Mouse (Mus musculus) neural tube, embryonic 15.5 days (tissue): ENCODE measurements at regions not wholly inside any gene's neighbourhood (a gene's known extent, or its start where the extent isn't known, plus 50 kb on each side); places are given as distances from the start of the nearest gene placed in this dataset.

Source experiments
- ATAC-seq: fragments of 200-750 bp; cut with Nextera tagmentation; 2 replicates; pipeline ENCODE4 v1.8.0; 2017; ENCODE audit warnings: mild to moderate bottlenecking, moderate TSS enrichment, moderate library complexity; ENCODE audit not compliant: low FRiP score
- H3K27ac ChIP-seq: fragments of 300-500 bp; sonication (generic); replicated peaks from 2 replicates; pipeline ENCODE4 v1.5.1; 2015; ENCODE audit warnings: mild to moderate bottlenecking, inconsistent platforms
- H3K27me3 ChIP-seq: fragments of 300-500 bp; sonication (generic); replicated peaks from 2 replicates; pipeline ENCODE4 v1.6.1; 2015; ENCODE audit warnings: inconsistent platforms
- H3K36me3 ChIP-seq: fragments of 300-500 bp; sonication (generic); 2 replicates; pipeline ENCODE4 v1.6.1; 2015; ENCODE audit warnings: inconsistent platforms
- H3K4me1 ChIP-seq: fragments of 300-500 bp; sonication (generic); 2 replicates; pipeline ENCODE4 v1.6.1; 2015; ENCODE audit warnings: inconsistent platforms
- H3K4me2 ChIP-seq: fragments of 300-500 bp; sonication (generic); 2 replicates; pipeline ENCODE4 v1.6.1; 2015; ENCODE audit warnings: inconsistent platforms, mild to moderate bottlenecking, moderate library complexity
- H3K4me3 ChIP-seq: fragments of 300-500 bp; sonication (generic); replicated peaks from 2 replicates; pipeline ENCODE4 v1.5.1; 2015; ENCODE audit warnings: mild to moderate bottlenecking, inconsistent platforms
- H3K9ac ChIP-seq: fragments of 300-500 bp; sonication (generic); replicated peaks from 2 replicates; pipeline ENCODE4 v1.6.1; 2015; ENCODE audit warnings: mild to moderate bottlenecking, inconsistent platforms
- H3K9me3 ChIP-seq: fragments of 300-500 bp; sonication (generic); replicated peaks from 2 replicates; pipeline ENCODE4 v1.6.1; 2016; ENCODE audit warnings: inconsistent platforms
- WGBS: fragments of 180-500 bp; shearing (Covaris S2); methylation state at CpG from one replicate; pipeline ENCODE4 v1.1.7; 2015; ENCODE audit warnings: mixed read lengths; 5-methylcytosine and 5-hydroxymethylcytosine counted together

DNA sequence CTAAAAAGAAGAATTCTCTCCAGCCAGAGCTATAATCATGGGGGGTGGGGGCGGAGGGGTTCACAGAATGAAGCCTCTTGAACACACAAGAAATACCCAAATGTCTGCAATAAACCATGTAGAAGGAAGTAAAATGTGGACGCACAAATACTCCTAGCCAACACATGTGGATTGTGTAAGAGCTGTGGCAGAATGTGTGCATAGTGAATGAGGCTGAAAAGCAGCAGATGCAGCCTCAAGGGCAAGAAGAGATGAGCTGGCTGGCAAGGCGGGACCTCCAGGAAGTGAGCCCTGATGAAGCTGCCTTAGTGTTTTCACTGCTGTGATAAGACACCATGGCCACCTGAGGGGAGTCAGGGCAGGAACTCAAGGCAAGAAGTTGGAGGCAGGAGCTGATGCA is 53.3 kb upstream of the Arhgap28 start:
- H3K27ac ChIP-seq: no peak overlapping the region
- H3K9me3 ChIP-seq: no peaks in the 10 kb centered on the region
- H3K4me2 ChIP-seq: no peak overlapping the region
- no peak for ATAC-seq
- 87% methylated on average over 3 of the region's 3 CpGs for WGBS
- no peak overlapping the region for H3K4me3 ChIP-seq
- H3K27me3 ChIP-seq: no peaks in the 10 kb centered on the region
- H3K4me1 ChIP-seq: no peaks in the 10 kb centered on the region
- H3K36me3 ChIP-seq: no peaks in the 10 kb centered on the region
- no peak overlapping the region for H3K9ac ChIP-seq

DNA sequence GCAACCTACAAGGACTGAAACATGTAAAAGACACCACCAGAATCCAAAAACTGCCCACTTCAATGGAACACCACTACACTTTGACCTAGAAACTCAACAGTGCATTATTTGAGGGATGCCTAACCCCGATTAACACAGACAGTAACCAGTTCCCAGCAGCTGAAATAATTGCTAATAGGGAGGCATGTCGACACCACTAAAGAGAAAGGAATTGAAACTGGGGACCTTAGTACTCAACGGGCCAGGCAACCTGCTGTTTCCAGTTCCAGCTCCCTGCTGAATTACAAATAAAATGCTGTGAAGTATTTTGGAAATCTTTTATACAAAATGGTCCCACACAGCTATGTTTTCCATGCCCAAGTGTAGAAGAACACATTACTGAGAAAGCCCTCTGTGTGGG is 56.5 kb upstream of the Arhgap28 start:
- no peaks in the 10 kb centered on the region for H3K36me3 ChIP-seq
- 77% methylated on average over 3 of the region's 3 CpGs for WGBS
- H3K27me3 ChIP-seq: no peaks in the 10 kb centered on the region
- H3K9me3 ChIP-seq: no peaks in the 10 kb centered on the region
- H3K4me3 ChIP-seq: no peak overlapping the region
- no peaks in the 10 kb centered on the region for H3K4me1 ChIP-seq
- ATAC-seq: no peak
- H3K9ac ChIP-seq: no peak overlapping the region
- H3K27ac ChIP-seq: no peak overlapping the region
- H3K4me2 ChIP-seq: no peak overlapping the region

DNA sequence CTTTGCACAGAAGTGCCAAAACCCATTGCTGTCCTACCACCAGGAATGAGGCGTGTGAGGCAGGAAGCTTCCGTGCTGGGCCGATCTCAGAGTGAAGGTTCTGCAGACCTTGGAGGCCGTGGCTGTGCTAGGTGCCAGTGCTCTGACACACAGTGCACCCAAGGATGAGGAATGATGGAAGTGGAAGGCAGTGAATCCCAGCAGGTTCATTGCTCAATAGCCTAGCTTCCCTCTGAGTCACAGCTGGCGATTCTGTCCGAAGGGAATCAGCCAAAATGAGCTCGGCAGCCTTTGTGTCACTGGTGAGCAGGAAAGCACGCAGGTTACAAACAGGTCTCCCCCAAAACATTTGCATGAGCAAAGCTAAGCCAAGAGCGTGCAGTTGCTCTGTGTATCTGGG is 61.8 kb upstream of the Arhgap28 start:
- Histone ChIP-seq H3K4me3 (no peak overlapping the region), H3K9ac (no peak overlapping the region), H3K9me3 (no peaks in the 10 kb centered on the region), H3K4me2 (no peak overlapping the region), H3K4me1 (no peaks in the 10 kb centered on the region), H3K27ac (no peak overlapping the region), H3K36me3 (no peaks in the 10 kb centered on the region), H3K27me3 (no peaks in the 10 kb centered on the region)
- WGBS: 85% methylated on average over 9 of the region's 9 CpGs
- no peak for ATAC-seq

DNA sequence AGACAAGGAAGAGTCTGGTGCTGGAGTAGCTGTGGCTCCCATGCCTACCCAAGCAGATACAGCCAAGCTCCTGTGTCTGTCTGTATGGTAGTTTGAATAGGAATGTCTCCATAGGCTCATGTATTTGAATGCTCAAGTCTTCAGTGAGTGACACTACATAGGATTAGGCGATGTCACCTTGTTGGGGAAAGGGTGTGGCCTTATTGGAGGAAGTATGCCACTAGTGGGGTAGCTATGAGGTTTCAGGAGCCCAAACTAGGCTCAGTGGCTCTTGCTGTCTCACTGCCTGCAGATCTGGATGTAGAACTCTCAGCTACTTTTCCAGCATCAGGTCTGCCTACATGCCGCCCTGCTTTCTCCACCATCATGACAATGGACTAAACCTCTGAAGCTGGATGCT is 62.3 kb upstream of the Arhgap28 start:
- H3K4me3 ChIP-seq: no peak overlapping the region
- H3K27ac ChIP-seq: no peak overlapping the region
- no peaks in the 10 kb centered on the region for H3K27me3 ChIP-seq
- no peaks in the 10 kb centered on the region for H3K4me1 ChIP-seq
- H3K9ac ChIP-seq: no peak overlapping the region
- H3K4me2 ChIP-seq: no peak overlapping the region
- no peaks in the 10 kb centered on the region for H3K36me3 ChIP-seq
- H3K9me3 ChIP-seq: no peaks in the 10 kb centered on the region
- ATAC-seq: no peak
- 93% methylated on average over 2 of the region's 2 CpGs for WGBS

DNA sequence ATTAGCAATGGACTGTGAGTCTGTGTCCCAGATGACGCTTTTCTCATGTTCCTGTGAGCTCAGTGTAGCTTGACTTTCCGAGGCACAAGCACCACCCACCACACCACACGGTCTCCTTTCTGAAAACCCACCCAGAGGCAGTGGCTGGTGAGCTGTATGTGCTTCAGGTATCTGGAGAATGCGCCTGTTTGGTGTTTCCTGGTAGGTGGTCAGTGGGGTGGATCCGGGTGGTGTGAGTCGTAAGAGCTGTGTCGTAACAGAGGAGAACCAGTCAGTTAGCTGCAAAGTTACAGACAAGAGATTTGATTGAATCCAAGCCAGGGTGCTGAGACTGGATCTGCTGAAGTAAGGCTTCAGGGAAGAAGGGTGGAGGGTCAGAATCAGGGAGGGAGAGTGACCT is 65.1 kb upstream of the Arhgap28 start:
- Histone ChIP-seq H3K27ac (no peak overlapping the region), H3K4me1 (peaks cover 3% of the 10 kb centered on the region; the same call in 1 of the 2 replicates), H3K36me3 (no peaks in the 10 kb centered on the region), H3K4me2 (no peak overlapping the region), H3K9ac (no peak overlapping the region), H3K9me3 (no peaks in the 10 kb centered on the region), H3K4me3 (no peak overlapping the region), H3K27me3 (no peaks in the 10 kb centered on the region)
- WGBS: 88% methylated on average over 7 of the region's 7 CpGs
- no peak for ATAC-seq

GRCm38 (mm10) chr17:68069484-68069883 is 65.6 kb upstream of the Arhgap28 start:
- Histone ChIP-seq H3K4me1 (peaks cover 3% of the 10 kb centered on the region; the same call in 1 of the 2 replicates), H3K27me3 (no peaks in the 10 kb centered on the region), H3K36me3 (no peaks in the 10 kb centered on the region), H3K4me3 (no peak overlapping the region), H3K9me3 (no peaks in the 10 kb centered on the region), H3K4me2 (no peak overlapping the region), H3K27ac (no peak overlapping the region), H3K9ac (no peak overlapping the region)
- ATAC-seq: no peak
- 87% methylated on average over 5 of the region's 5 CpGs for WGBS

DNA sequence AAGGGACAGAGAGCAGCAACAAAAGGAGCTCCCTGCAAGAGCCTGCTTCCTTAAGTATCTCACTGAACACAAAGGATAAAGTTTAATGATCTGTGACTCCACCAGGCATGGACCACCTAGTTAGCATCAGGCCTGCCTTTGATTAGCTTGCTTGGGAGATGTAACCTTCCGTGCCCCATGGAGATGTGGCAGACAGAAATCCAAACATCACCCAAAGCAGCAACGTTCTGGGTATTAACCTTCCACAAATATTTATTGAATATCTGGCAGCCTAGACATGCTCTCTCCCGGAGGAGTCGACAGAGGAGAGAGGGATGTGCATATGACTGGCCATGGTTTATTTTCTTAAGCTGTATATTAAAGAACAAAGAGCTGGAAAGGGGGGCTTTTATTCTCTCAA is 67.6 kb upstream of the Arhgap28 start:
- Histone ChIP-seq H3K9ac (no peak overlapping the region), H3K4me2 (no peak overlapping the region), H3K4me3 (no peak overlapping the region), H3K36me3 (no peaks in the 10 kb centered on the region), H3K27me3 (no peaks in the 10 kb centered on the region), H3K27ac (no peak overlapping the region), H3K4me1 (peaks cover 6% of the 10 kb centered on the region; the same call in 1 of the 2 replicates), H3K9me3 (no peaks in the 10 kb centered on the region)
- 20% methylated on average over 4 of the region's 4 CpGs for WGBS
- ATAC-seq: no peak

- Histone ChIP-seq H3K27me3 (no peaks in the 10 kb centered on the region), H3K4me2 (no peak overlapping the region), H3K27ac (peak overlapping the region; percentile 15; the same call in 1 of the 2 replicates), H3K9me3 (no peaks in the 10 kb centered on the region), H3K36me3 (no peaks in the 10 kb centered on the region), H3K9ac (no peak overlapping the region), H3K4me1 (peaks cover 6% of the 10 kb centered on the region; the same call in 1 of the 2 replicates), H3K4me3 (no peak overlapping the region)
- ATAC-seq: no peak
- WGBS: 71% methylated on average over 2 of the region's 2 CpGs
Measured at GRCm38 (mm10) chr17:68075712-68076111, 71.8 kb upstream of the Arhgap28 start.

GRCm38 (mm10) chr17:68078709-68079108 is 74.8 kb upstream of the Arhgap28 start:
- no peak for ATAC-seq

DNA sequence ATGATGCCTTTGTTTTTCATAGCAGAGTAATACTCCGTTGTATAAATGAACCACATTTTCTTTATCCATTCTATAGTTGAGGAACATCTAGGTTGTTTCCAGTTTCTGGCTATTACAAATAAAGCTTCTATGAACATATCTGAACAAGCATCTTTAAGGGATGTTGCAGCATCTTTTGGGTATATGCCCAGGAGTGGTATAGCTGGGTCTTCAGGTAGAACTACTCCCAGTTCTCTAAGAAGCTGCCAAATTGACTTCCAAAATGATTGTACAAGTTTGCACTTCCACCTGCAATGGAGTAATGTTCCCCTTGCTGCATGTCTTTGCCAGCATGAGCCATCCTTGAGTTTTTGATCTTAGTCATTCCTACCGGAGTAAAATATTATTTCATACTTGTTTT is 80.5 kb upstream of the Arhgap28 start:
- no peak for ATAC-seq
- no peak overlapping the region for H3K4me2 ChIP-seq
- no peak overlapping the region for H3K4me3 ChIP-seq
- no peak overlapping the region for H3K27ac ChIP-seq
- no peaks in the 10 kb centered on the region for H3K4me1 ChIP-seq
- H3K36me3 ChIP-seq: no peaks in the 10 kb centered on the region
- H3K9me3 ChIP-seq: no peaks in the 10 kb centered on the region
- WGBS: 96% methylated on average over 2 of the region's 2 CpGs
- H3K9ac ChIP-seq: no peak overlapping the region
- no peaks in the 10 kb centered on the region for H3K27me3 ChIP-seq

More at GRCm38 (mm10) chr17:68078709-68079108, 74.8 kb upstream of the Arhgap28 start:
- Histone ChIP-seq H3K9ac (no peak overlapping the region), H3K27me3 (no peaks in the 10 kb centered on the region), H3K9me3 (no peaks in the 10 kb centered on the region), H3K4me2 (no peak overlapping the region), H3K36me3 (no peaks in the 10 kb centered on the region), H3K4me1 (0 out of 2 replicates have a peak, but pooled peaks cover 3% of the 10 kb centered on the region), H3K4me3 (no peak overlapping the region), H3K27ac (no peak overlapping the region)
- 68% methylated on average over 3 of the region's 3 CpGs for WGBS

DNA sequence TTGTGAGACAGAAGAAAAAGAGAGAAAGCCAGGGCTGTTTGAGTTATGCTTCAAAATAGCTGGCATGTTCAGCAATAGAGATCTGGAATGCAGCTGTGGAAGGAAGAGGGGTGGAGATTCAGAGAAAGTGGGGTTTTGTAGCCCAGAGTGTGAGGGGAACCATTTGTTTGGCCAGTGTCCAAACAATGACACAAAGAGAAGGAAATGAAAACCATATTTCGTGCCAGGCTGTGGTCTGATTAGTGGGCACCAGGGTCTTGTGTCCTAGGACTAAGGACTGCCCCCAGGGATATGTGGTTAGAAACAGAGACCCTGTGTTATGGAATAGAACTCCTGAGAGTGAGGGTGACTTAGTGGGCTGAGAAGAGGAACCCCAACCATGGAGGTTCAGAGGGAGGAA is 83.2 kb upstream of the Arhgap28 start:
- H3K4me1 ChIP-seq: no peaks in the 10 kb centered on the region
- no peaks in the 10 kb centered on the region for H3K36me3 ChIP-seq
- H3K4me3 ChIP-seq: no peak overlapping the region
- H3K9me3 ChIP-seq: no peaks in the 10 kb centered on the region
- WGBS: 66% methylated on average over 1 of the region's 1 CpGs
- no peaks in the 10 kb centered on the region for H3K27me3 ChIP-seq
- H3K4me2 ChIP-seq: no peak overlapping the region
- H3K27ac ChIP-seq: no peak overlapping the region
- no peak overlapping the region for H3K9ac ChIP-seq
- ATAC-seq: no peak

DNA sequence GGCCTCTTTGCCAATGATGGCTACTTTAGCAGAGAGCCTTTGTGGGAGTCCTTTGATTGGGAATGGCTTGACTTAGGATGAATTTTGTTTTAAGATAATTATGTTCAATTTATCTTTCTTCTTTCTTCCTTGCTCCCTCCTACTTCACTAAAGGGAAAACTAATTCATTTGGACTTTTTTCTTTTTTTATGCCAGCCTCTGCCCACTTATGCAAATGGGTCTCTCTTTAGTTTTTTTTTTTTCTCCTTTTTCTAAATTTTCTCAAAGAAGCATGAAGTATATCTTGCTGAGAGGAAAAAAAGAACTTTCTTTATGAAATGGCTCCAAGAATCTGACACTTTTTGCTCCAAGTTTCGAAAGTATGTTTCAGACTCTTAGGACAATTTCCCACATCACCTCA is 85.3 kb upstream of the Arhgap28 start:
- no peak overlapping the region for H3K9ac ChIP-seq
- no peak overlapping the region for H3K27ac ChIP-seq
- H3K9me3 ChIP-seq: no peaks in the 10 kb centered on the region
- H3K36me3 ChIP-seq: no peaks in the 10 kb centered on the region
- no peak overlapping the region for H3K4me2 ChIP-seq
- 87% methylated on average over 1 of the region's 1 CpGs for WGBS
- H3K4me1 ChIP-seq: no peaks in the 10 kb centered on the region
- H3K4me3 ChIP-seq: no peak overlapping the region
- no peak for ATAC-seq
- H3K27me3 ChIP-seq: no peaks in the 10 kb centered on the region

DNA sequence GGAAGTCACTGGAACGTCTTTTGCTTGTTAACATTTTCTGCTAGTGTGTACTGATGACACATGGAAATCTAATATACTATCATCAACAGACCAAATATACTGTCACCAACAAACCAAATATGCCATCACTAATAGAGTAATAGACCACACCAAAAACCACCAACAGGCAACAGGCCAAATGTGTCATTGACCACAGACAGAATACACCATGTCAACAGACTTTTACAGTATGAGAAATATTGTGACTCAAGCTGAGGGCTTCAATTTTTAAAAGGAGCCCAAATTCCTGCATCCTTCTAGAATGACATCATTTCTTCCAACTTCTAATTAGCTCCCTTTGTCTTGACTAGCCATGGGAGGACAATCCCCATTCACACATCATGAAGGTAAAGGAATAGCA is 85.9 kb upstream of the Arhgap28 start:
- no peaks in the 10 kb centered on the region for H3K36me3 ChIP-seq
- no peaks in the 10 kb centered on the region for H3K9me3 ChIP-seq
- no peak overlapping the region for H3K9ac ChIP-seq
- no peak for ATAC-seq
- WGBS: 83% methylated on average over 1 of the region's 1 CpGs
- H3K4me1 ChIP-seq: no peaks in the 10 kb centered on the region
- no peaks in the 10 kb centered on the region for H3K27me3 ChIP-seq
- no peak overlapping the region for H3K4me2 ChIP-seq
- no peak overlapping the region for H3K4me3 ChIP-seq
- no peak overlapping the region for H3K27ac ChIP-seq
